Mouse (Mus musculus) right cerebral cortex, postnatal 14 days (tissue): Measurements from ENCODE around the gene Apaf1.

Experiments
- DNase-seq: peaks from one replicate; pipeline ENCODE4 v3.0.0; 2022

The Apaf1 gene

DNA sequence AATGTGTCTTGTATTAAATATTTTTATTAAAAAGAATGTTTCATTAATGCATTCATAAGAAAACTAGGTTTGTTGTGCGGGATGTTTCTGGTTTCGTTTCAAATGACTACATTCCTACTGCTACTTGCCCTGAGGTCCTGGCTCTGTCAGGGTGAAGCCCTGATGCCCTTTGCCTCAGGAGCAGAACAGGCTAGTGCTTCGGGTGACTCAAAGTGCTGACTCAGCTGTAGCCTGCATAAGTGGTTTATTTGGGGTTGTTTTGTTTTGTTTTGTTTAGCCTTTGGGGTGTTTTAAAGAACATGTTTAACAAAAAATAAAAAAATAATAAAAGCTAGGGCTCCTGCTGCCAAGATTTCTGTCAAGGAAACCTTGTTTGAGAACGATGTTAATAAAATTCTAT lies 112.0 kb downstream of the Apaf1 start:
- no peak for DNase-seq

DNA sequence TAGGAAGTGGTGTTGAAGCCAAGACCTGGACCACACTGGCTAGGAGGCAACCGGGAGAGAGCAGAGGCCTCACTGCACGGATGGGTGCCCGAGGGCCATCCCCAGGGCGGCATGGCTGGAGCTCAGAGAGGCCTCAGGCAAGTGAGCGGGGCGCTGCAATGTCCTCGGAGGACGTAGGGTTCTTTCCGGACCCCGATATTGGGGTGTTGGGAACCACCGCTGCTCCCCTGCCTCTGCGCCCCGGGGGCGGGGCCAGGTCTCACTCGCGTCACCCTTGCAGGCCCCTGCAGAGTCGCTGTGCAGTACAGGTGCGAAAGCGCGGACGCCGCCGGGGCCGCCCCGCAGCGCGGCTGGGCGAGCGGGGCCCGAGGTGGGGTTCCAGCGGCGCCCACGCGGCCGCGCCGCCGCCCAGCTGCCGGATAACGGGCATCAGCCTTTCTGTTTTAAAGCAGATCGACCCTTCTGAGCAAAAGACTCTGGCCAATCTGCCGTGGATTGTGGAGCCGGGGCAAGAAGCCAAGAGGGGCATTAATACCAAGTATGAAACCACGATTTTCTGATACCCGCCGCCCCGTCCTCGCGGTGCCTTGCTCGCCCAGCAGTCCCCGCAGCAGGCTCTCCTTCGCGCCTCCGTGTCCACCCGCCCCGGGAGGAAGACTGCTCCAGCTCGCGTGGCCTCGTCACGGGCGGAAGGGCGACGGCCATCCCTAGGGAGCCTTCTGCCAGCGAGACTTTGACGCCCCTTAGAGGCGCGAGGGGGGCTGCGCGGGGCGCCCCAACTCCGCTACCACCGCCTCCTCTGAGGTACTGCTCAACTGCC lies 113.0 kb downstream of the Apaf1 start:
- DNase-seq, result no peak

DNA sequence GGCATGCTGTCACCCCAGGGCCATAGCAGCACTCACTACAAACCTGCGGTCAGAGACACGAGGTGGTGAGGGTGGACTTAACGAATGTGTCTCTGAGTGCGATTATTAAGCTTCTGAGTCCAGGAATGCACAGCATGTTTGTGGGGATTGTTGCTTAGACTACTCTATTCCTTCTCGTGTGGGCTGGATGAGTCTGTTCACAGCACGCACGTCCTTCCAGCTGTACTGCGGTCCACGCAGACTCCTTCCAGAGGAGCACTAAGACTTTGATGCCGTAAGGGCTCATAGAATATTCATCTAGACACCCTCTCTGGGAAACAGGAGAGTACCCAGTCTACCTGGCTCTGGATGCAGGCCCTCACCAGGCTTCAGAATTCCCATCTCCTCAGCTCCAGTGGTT lies 114.3 kb downstream of the Apaf1 start:
- DNase-seq, result no peak

DNA sequence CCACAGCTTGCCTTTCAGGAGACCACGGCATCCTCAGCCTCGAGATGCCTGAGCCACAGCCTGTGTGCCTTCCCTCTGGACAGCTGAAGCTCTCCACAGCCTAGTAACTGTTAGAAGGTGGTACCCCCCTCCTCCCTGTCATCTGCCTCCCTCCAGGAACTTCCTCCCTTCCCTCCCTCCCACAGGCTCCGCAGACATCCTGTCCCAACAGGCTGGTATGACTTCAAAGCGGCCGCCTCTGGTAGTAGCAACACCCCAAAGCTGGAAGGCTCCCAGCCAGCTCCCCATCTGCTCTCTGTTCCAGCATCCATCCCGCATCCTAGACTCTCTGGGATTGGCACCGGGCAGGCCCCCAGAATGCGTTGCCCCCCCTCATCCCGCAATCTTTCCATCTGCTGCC lies 115.7 kb downstream of the Apaf1 start:
- peak; percentile 74 for DNase-seq

DNA sequence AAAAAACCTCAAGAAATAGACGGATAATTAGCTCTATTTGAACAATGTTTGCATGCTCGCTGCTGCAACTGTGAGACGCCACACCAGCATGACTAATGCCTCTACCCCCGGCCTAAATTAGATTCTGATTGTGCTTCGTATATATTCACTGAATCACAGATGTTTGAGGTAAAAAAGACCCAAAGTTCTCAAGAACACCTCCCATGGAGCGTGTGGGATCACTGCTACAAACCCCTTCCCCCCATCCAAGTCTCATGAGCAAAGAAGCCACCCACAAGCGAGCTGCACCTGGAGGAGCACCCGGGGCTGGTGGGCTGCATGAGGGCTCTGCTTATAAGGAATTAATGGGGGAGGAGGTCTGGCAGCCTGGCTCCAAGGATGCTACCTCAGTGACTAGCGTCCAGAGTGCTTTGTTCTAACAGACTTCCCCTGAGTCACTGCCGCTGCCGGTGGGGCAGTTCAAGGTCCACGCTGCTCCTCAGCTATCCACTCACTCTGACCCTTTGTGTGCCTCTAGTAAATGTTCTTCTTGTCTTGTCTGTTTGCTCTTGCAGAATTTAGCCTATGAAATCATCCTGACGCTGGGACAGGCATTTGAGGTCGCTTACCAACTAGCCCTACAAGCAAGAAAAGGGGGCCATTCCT lies 116.8 kb downstream of the Apaf1 start:
- DNase-seq, result no peak

DNA sequence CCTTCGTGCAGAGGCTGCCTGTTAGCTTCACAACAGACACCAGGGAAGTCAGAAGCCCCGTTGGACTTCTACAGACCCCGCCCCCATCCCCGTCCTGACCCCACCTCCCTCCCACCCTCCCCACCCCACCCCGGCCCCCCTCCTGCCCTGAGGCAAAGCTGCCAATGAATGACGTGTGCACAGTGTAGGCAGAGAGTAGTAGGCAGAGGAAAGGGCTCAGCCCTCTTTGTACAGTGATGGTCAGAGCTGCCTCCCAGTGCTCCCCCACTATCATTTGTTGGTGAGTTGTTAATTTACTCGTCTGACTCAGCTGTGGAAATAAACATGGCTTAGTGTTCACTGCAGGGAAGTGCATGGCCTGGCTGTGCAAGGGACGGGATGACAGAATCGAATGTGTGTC lies 118.1 kb downstream of the Apaf1 start:
- no peak for DNase-seq

DNA sequence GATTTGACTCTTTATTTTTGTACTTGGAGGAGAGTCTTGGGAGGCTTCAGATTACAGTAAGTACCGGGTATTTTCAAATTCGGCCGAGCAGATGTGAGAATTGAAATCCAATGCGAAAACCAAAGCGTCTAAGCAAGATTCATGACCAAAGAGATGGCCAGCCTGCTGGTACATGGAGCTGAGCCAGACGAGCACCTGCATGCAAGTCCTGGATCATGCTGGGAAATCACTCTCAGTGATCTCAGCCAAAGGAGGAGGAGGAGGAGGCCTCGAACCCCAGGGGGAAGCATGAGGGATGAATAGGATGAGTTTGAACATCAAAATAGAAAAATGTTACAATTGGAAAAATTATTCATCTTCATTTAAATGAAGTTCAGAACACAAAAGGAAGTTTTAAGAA lies 122.2 kb downstream of the Apaf1 start:
- DNase-seq, result no peak

DNA sequence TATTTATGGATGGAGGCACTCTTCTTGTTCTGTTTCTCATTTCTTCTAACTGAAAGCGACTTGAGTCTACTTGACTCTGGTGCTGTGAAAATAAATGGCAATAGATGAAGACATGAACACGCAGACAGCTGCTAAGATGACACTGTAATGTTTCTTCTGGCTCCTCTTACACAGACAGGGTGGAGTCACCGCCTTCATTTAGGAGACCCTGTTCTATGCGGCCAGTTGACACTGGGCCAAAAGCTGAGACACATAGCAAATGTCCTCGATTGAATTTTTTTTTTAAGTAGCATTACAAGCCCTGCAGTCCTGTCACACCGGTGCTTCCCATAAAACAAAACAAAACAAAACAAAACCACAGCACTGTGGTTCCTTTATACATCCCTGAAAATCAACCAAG lies 128.7 kb downstream of the Apaf1 start:
- no peak for DNase-seq

DNA sequence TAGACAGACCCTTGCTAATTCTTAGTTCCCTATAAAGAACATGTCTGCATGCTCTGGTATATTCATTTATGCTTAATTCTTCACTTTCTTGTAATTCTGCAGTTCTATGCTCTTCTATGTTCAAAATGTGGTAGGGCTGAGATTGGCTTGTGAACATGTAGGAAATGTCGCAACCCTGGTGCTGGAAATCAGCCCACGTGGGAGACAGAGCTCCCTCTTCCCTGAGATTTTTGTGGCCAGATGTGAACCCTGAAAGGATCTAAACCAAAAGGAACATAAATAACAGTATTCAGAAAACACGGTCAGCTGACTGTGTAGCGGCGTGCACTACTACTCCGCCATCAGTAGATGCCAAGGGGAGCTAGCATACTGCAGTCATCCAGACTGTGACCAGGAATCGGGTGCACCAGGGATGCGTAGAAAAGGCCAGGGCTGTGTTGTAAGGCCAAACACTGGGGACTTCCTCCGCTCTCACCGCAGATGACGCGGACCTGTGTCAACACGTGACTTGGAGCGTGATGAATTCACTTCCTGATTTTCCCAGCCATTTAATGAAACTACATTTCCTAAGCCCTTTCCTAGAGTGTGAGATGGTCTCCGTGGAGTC lies 129.4 kb downstream of the Apaf1 start:
- no peak for DNase-seq

DNA sequence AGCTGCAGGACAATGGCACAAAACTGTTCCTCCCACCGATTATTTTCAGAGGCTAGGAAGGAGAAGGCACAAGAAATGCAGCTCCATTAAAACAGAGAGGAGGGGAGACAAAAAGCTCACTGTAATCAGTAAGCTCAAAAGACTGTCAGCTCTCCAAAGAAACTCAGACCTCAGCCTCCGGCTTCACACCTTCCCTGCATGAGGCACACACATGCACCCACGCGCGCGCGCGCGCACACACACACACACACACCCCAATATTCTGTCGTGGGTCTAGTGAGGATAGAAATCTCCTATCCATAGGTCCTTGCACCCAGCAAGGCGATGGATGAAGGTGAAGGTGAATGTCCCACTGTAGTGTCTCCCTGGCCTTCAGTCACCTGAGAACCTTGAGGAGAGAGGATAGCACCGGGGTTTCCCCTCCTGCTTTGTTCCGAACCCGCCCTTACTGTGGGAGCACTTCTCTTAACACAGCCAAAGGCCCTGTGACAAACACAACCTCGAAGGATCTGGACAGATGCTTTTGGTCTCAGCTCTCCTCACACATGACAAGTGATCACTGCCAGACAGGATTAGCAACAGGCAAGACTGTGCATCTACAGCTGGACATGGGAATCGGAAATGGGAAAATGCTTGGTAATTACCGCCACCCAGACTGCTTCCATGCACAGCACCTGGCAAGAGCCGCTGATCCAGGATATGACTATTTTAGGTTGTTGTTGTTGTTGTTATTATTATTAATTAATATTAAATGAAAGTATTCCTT lies 134.8 kb downstream of the Apaf1 start:
- DNase-seq, result no peak

DNA sequence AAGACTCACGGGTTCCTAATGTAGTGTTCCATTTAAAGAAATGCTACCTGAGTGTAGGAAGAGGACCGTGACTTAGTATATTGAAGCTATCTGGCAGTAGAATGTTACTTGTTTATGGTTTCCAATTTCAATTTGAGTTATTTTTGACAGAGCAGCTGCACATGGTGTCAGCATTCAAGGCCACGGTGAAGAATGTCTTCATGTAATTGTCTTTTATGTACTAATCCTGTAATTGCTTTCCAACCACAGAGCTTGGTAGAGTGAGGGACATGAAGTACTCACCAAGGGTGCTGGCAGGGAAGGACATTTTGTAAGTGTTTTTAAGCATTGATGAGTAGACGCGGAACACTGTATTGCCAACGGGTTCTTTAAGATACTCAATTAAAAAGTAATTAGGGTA lies 135.5 kb downstream of the Apaf1 start:
- DNase-seq, result no peak

DNA sequence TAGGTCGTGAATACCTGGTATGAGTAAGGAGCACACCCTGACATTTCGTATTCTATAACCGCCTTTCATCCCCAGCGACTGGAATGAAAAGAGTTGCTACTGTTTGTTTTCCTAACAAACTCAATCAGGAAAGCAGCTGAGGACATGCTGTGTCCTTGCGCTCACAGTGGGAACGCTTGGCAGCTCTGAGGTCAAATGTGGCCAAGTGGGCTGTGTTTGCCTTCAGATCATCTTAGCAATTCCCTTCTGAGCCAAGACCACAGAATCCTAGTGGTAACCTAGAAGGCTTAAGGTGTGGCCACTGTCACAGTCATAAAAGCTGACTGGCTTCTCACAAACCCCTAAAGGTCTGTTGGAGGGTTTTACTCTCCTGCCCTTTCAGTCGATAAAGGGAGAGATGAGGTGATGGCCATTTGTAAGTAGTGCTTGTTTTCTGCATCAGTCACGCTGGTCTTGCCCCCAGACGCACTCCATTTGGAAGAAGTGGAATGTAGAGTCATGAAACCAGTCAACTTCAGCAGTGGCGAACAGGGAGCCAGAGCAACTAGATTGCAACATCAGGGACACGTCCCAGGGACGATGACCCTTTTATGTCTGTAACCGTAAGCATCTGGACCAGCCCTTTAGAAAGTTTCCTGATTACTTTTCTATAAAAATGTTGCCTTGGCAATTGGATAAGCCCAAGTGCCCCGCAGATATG lies 140.4 kb downstream of the Apaf1 start:
- no peak for DNase-seq

DNA sequence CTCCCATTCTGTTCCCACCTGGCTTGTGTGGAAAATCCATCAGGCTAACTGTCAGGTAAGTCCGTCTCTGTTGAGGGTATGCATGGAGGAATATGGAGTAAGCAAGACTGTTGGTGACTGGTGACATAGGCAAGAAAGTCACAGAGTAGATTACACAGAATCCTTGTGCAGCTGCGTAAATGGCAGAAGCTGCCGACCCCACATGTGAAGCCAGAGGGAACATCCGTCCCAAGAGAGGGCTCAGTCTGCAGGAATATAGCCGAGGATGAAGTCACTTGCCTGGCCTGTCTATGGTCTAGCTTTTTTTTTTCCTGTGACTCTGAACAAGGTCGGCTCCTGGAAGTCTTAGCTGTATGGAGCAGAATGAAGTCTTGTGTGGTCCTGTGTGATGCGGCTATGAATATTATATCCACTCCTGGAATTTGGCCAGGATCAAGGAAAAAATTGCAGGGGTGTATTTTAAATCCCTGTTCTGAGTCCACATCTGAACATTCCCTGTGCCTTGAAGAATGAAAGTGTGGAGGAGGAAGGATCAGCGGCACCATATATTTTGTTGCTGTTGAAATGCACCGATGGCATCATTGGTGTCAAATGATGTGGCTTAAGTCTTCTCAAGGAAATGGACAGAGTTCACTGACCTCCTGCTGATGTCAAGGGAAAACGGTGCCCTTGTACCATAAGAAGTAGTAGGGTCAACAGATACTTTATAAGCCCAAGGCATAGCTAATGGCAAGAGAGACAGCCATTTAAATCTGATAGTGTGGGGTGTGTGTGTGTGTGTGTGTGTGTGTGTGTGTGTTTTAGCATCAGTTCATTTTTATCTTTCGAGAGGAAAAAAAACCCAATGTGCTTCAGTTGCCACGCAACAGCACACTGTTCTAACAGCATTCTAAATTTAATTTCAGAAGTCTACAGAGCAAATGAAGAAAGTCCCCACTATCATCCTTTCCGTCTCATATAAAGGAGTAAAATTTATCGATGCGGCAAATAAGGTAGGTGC lies 141.7 kb downstream of the Apaf1 start:
- DNase-seq, result no peak
